Mouse (Mus musculus): Measurements from ENCODE around the gene Baz1a.
"Not testable (repeated sequence)": the region's sequence is repeated elsewhere in the genome, so short reads cannot be mapped to it uniquely, and the experiment has no call there.

Baz1a gene

DNA sequence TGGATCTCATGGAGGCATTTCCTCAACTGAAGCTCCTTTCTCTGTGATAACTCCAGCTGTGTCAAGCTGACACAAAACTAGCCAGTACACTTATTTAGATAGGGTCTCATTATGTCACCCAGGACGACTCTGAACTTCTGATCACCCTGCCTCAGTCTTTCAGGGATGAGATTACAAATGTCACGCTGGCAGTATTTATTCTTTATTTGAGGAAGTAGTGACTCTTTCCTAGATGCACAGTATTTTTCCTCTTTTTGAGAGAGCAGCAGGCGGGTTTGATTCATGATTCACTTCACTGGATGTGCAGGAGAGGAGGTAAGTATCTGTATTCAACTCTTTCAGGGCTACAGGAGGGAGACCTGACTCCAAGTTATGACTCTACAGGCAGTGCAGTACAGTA is 45.1 kb downstream of the Baz1a start:
- no peak for DNase-seq

DNA sequence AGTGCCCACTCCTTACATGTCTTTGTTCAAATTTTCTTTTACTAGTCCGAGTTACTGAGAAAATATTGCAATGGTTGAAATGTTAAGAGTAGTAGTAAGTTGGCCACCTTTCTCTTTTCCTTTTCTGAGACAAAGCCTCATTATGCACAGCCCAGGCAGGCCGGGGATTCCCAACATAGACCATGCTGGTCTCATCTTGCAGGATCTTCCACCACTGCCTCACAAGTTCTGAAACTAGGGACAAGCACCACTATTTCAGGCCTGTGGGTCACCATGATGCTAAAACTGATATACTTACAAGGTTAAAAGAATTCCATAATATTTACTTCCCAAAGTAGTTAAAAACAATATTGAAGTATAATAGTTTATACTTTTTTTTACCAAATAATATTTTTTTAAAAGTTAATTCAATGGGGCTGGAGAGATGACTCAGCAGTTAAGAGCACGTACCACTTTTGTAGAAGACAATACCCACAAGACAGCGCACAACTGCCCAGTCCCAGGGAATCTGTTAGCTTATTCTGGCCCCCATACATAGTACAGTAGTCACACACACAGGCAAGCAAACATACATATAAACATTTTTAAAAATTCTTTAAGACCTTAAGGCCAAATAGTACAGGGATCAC is 48.5 kb downstream of the Baz1a start:
- no peak for DNase-seq

DNA sequence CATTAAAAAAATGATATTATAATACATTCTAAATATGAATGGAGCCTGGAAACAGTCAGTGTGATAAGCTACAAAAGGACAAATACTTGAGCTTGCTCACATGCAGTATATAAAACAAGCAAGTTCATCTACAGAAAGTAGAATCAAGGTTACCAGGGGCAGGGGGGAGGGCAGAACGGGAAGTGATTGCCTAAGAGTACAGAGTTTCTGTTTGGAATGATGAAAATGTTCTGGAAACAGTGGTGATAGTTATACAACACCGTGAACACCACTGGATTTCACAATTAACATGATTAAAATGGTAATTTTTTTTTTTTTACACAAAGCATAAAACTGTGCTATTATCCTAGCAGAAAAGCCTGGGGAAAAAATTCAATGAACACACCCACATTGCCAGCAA is 54.6 kb downstream of the Baz1a start:
- DNase-seq: no peak

DNA sequence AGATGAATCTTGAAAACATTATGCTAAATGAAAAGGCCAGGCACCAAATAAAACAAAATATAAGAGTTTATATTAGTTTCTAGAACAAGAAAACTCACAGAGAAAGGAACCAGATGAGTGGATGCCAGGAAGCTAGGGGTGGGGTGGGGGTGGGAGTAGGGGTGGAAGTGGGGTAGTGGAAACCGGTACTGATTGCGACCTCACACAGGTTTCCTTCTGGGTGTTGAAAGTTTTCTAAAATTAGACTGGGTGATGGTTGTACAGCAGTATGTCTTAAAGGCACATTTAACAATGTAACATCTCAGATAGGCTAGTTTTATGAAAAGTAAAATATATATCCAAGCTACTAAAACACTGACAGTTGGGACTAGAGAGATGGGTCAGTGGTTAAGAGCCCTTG is 57.2 kb downstream of the Baz1a start:
- DNase-seq: no peak

DNA sequence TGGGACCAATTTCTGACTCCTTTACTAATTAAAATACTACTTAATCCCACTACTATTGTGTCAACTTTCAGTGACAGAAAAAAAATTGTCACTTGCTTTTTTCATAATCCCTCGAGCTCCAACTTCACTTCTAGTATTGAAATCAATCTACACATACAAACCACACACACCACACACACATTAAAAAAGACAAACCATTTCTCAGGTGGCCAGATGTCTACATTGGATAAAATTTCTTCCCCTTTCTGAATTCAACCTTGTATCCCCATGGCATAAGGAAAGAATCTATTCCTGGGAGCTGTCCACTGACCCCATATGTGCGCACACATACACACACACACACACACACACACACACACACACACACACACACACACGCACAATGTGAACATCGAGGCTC is 57.7 kb downstream of the Baz1a start:
- DNase-seq: no peak

DNA sequence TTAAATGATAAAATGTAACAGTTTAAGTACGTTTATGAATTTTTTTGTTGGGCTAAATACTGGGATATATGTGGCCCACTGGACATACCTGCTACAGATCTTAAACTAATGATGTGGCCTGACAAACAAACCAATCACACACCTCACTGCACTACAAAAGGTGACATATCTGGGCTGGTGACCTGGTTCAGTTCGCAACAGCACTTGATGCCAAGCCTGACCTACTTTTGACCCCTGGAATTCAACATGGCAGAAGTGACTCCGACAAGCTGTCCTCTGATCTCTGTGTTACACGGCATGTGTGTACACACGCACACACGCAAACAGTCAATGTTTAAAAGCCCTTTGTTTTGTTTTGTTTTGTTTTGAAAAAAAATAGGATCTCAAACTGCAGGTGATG is 68.0 kb downstream of the Baz1a start:
- no peak for DNase-seq

DNA sequence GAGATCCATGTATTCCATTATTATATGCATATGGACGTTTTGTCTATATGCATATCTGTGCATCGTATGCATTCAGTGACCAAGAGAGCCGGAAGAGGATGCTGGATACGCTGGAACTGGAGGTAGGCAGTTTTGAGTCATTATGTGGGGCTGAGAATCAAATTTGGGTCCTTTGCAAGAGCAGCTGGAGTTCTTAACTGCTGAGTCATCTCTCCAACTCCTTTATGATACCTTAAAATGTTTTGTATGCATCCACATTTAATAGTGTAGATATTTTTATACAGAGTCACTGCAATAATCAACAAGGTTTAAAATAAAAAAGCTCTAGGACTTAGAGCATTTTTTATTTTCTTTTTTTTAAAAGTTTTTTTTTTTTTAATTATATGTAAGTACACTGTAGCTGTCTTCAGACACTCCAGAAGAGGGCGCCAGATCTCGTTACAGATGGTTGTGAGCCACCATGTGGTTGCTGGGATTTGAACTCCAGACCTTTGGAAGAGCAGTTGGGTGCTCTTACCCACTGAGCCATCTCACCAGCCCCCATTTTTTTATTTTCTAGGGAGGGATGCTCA is 71.5 kb downstream of the Baz1a start:
- DNase-seq: not testable (repeated sequence)

DNA sequence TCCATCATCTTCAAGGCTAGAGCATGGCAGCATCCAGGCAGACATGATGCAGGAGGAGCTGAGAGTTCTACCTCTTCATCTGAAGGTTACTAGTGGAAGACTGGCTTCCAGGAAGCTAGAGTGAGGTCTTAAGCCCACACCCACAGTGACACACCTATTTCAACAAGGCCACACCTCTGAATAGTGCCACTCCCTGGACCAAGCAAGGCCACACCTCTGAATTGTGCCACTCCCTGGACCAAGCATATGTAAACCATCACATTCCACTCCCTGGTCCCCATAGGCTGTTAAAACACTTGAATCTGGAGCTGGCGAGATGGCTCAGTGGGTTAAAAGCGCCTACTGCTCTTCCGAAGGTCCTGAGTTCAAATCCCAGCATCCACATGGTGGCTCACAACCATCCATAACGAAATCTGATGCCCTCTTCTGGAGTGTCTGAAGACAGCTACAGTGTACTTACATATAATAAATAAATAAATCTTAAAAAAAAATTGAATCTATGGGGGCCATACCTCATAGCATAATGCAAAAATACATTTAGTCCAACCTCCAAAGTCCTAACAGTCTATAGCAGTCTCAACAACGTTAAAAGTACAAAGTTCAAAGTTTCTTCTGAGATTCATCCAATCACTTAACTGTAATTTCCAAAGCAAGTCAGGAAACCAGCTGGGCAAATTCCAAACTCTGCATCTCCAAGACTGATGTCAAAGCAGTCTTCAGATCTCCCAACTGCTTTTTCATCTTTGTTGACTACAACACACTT is 76.4 kb downstream of the Baz1a start:
- DNase-seq: not testable (repeated sequence)

DNA sequence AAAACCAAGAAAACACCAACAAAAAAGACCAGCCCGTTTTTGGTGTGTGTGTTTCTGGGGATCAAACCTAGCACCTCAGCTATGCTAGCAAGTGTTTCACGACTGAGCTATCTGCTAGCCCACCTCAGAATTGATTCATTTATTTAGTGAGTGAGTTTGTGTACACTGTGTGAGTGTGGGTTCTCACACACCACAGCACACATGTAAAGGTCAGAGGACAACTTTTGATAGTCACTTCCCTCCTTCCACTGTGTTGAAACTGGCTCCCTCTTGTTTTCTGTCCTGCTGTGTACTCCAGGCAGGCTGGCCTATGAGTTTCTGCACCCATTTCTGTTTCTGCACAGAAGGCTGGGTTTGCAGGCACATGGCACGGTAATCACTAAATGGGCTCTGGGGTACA is 103.8 kb downstream of the Baz1a start:
- no peak for DNase-seq

DNA sequence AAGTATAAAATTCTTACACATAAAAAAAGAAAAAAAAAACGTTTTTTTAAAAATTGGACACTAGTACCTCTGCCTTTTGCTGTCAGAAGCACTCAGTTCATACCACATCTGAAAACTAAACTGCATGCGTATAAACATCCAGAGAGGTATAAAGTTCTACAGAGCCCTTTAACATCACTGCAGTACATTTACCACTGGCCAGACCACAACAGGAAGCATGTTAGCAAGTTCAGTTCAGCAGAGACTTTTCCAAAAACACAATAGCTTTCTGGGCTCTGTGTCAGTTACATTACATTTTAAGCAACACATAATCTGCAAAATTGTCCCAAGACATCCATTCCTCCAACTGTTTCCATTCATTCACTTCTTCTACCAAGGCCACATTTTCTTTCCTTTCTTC is 121.6 kb downstream of the Baz1a start:
- DNase-seq: not testable (repeated sequence)

DNA sequence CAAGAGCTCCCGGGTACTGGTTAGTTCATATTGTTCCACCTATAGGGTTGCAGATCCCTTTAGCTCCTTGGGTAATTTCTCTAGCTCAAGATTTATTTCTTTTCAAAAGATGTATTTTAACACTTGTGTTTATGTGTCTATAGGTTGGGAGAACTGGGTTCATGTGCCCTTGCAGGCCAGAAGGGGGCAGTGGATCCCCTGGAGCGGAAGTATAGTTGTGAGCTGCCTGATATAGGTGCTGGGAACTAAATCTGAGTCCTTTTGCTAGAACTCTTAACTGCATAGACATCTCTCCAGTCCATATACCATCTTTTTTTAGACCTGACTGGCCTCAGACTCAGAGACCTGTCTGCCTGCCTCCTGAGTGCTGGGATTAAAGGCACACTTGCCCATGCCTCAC is 123.7 kb downstream of the Baz1a start:
- no peak for DNase-seq

DNA sequence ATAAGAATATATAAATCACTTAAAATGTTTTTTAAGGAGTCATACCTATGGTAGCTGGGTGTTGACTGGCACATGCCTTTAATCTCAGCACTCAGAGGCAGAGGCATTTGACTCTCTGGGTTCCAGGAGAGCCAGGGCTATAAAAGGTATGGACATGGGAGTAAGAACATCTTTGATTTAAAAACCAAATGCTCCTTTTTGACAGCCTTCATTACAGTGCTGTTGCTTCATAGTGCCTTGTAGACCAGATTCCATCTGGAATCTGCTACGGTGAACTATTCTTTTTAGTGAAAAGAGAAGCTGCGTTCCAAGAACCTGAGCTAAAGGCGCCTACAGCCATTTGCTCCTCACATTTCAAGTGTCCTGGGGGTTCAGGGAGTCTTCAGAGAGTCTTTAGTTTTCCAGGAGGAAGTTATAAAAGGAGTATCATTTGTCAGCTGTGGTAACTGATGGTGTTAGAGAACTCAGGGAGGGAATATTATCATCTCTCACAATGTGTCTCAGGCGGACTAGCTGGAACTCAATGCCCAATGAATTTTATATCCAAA is 126.5 kb downstream of the Baz1a start:
- DNase-seq: no peak

DNA sequence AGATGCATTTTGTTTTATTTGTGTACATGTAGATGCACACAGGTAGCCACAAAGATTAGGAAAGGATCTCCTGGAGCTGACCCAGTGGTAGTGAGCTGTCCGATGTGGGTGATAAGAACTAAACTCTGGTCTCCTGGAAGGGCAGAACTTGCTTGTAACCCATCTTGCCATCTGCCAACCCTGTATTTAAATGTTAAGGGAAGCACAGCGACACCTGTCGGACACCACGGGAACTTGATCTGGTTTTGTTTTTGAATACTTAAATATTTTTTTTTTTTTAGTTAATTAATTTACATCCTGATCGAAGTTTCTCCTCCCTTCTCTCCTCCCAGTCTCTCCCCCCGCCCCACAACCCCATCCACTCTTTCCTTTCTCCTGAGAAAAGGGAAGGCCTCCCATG is 134.5 kb downstream of the Baz1a start:
- DNase-seq: peak; percentile 52

DNA sequence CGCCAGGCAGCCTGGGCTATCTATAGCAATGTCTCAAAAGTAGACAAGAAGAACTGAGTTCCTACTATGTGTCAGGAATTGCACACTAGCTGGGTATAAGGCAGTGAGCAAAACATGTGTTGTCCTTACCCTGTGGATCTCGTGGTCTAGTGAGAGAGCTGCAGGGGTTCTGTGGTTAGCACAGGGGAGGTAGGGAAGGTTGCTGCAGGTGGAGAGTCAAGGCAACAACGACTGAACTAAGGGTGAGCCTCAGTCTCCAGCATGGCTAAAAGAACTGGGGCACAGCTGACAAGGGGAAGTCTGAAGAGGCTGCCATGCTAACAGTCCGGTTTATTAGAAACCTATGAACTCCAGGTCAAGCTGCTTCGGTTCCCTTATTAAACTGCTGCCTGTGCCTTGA is 134.9 kb downstream of the Baz1a start:
- no peak for DNase-seq

DNA sequence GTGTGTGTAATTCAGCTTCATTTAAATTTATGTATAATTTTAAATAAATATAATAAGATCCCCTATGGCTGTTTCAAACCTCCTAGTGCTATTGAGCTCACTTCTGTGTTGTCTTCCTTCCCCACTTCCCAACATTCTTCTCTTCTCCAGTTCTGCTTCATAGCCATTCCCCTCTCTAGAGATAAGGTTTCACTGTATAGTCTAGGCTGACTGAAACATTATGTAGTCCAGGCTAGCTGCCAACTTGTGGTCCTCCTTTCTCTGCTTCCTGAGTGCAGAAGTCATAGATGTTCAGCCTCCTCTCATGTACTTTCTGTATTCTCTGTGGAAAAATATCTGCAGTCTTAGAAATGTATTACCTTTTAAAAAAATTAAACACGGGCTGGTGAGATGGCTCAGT is 136.3 kb downstream of the Baz1a start:
- DNase-seq: no peak

DNA sequence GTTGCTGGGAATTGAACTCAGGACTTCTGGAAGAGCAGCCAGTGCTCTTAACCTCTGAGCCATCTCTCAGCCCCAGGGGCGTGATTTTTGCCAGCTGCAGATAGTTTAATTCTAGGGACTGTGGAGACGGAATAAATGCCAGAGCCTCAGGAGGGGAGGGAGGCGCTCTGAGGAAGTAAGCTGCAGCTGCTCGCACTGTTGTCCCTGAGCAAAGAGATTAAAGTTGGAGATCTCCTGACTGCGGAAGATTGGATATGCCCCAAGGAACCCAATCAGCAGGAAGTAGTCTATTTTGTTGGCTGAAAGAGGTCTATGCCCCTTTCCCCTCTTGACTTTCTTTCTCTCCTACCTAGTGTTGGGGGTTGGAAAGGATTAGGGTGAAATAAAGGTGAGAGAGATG is 137.3 kb downstream of the Baz1a start:
- no peak for DNase-seq

DNA sequence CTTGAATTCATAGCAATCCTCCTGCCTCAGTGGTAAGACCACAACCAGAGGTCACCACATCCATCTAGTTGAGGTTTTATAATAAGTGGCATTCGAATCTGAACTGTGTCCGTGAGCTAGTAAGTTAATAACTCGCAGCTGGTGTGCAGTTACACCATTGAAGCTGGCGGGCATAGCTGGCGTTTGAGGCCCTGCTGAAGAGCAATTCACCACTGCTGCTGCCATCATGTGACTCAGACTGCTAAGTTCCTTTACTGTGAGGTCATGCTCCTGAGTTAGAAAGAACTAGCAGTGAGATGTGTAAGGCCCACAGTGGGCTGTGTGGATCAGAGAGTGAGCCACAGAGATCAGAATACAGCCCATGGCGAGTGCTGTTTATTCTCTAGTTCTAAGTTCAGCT is 139.4 kb downstream of the Baz1a start:
- no peak for DNase-seq

DNA sequence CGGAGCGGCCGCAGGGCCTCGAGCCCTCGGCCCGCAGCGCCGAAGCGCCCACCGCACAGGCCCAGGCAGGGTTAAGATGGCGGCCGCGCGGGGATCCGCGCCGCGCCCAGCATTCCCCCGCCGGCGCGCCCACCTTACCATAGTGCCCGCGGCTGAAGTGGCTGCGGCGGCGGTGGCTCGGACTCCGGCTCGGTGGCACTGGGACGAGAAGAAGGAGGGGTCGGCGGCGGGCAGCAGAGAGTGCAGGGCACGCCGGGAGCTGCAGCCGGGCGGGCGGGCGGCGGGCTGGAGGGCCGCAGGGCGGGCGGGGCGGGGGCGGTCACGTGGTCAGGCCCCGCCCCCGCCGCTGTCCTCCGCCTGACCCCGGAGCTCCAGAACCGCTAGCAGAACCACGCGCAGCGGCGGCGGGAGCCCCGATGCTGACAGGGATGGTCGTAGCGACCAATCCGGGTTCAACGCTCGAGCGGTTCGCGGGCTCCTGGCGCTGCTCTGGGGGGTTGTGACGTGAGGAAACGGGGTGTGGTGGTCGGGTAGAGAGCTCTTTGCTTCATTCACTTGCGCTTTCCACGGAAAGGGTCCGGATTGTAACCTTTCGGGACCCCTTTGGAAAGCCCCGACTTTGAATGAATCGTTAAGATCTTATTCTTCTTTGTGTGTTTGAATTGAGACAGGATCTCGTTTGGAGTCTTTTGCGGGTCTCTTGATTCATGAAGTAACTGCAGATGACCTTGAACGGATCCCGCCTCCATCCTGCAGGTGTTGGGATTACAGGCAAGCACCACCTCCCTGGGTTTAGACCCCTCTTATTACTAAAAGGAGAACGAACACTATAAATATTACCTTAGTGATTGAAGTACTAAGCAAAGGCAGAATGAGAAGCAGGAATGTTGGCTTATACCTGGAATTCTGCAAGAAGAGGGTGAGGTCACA is 151.3 kb downstream of the Baz1a start, which contains the start of gene Cfl2:
Gene Cfl2 (minus strand): TSS at position 272 of the 930 bp plus-strand sequence.
- peak; percentile 89 for DNase-seq

DNA sequence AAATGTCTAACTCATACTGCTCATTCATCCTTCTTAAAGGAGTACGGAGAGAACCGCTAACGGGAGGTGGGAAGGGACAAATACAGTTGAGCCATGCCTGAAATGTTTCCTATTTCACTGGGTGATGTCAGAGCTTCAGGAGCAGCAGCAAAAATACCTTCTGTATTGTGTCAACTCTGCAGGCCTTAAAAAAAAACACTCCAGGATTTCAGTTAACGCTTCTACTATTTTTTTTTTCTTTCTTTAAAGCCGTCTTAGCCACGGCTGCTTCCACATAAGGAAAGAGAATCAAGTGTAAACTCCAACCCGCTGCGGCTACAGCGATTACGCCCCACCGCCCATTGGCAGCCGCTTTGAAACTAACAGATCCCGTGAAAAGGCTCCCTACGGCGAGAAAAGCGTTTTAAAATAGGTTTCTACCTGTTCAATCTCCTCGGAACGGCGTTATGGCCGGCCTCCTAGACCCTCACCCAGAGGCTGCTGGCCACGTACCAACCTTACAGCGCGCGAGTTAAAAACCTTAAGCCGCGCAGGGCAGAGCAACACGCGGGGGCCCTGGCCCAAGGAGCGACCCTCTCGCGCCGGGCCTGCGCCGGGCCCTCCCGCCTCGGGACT is 152.1 kb downstream of the Baz1a start:
- DNase-seq: peak; percentile 46

DNA sequence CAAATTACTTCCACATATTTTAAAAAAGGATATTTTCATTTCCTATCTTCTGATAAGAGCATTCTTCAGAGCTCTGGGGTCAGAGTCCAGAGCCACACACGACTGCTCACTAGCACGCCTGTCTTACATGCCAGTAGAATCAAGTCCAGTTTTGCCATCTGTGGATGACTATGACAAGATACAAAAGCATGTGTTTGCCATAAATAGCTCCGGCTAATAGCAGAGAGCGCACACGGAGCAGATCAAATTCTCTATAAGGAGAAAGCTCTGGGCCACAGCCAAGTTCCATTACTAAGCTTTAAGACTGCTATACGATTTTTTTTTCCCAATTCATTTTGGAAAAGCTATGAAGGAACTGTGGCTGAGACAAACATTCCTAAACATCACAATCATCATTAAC is 154.6 kb downstream of the Baz1a start:
- peak; percentile 31 for DNase-seq

DNA sequence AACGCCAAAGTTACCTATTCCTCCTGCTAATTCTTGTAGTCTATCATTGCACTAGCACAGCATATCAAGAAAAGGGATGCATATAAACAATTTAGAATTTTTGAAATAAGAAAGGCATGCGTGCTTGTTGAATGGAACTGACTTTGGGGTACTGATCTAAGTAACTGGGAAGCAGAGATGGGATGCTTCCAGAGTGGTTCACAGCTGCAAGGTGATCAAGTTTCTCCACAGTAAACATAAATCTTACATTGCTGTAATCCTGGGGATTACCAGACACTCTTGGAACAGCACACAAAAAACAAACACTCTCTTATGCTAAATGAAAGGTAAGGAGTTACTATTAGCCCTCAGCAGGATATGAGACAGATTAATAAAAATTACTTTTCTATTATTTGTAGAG is 163.6 kb downstream of the Baz1a start:
- DNase-seq: no peak

DNA sequence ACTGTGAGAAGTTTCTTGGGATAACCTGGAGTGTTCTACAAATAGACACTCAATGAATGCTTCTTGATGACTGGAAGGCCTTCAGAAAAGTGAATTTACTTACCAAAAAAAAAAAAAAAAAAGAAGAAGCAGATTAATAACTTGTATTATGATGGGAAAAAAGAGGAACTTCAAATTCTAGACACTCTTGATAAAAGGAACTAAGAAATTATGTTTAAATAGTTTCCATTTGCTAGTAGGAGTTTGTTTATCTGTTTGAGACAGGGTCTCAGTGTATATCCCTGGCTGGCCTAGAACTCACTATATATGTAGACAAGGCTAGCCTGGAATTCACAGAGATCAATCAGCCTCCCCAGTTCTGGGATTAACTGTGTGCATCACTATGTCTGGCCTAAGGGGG is 169.7 kb downstream of the Baz1a start:
- no peak for DNase-seq
